Mouse (Mus musculus) left cerebral cortex, postnatal 36 days (tissue): Measurements from ENCODE around the gene Imp4. TPM values are rescaled to one million over a fixed set of nuclear protein-coding genes. Genes with fewer than 3 reads are reported as not detected.
"Not testable (repeated sequence)": the region's sequence is repeated elsewhere in the genome, so short reads cannot be mapped to it uniquely, and the experiment has no call there.

Experiments used
- DNase-seq, 2 experiments: peaks; one replicate each; pipeline ENCODE4 v3.0.0; 2021 to 2022; ENCODE audit warnings: low spot score in 2 of 2, mixed read lengths in 1 of 2
- intact Hi-C: fragments of 180-260 bp; cut with DNase I; formaldehyde crosslinking; loops from one replicate; pipeline ENCODE4 v1.15.1; 2025
- total RNA-seq, 2 experiments: library from RNA; stranded (reverse); gene quantifications; 2 replicates each; pipeline ENCODE4 v1.2.3; 2021

Imp4 gene
- 10 to 100 TPM; 29.7 to 35.1 TPM for total RNA-seq

GRCm38 (mm10) chr1:34439215-34439960 is at the start of gene Imp4, which contains the start of gene Ccdc115:
TSS of gene Imp4 (plus strand) at chr1:34439851.
TSS of gene Ccdc115 (minus strand) at chr1:34439672.
- DNase-seq: peak; percentile 94
- intact Hi-C loops: loop anchor here (10.0 kb wide), 2 partner anchors 145 to 225 kb away; no protein-coding TSS in a partner anchor

GRCm38 (mm10) chr1:34396321-34396720 is 43.3 kb upstream of the Imp4 start:
- no peak for DNase-seq
- intact Hi-C loops: no loop called here

- DNase-seq: no peak
- intact Hi-C loops: no loop called here
Measured at GRCm38 (mm10) chr1:34399182-34399953, 40.3 kb upstream of the Imp4 start.

- intact Hi-C loops: no loop called here
- no peak for DNase-seq
Measured at GRCm38 (mm10) chr1:34428466-34428865, 11.2 kb upstream of the Imp4 start.

DNA sequence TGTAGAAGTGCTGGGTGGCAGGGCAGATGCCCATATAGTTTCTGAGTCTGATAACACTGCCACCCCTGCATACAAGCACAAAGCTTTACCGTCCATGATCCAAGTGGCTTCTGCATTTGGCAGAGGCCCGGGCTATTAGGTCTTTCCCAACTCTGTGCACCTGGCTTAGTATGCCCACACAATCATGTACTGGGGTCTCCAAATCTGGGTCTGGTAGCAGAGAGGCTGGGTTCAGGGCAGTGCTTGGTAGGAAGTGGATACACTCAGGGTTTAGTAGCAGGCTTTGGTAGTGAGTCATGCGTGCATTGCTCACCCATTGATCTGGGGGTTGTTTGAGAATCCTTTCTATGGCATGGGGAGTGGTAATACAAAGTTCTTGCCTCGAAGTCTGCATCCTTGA is 10.4 kb upstream of the Imp4 start:
- intact Hi-C loops: no loop called here
- no peak for DNase-seq

GRCm38 (mm10) chr1:34430981-34431380 is 8.7 kb upstream of the Imp4 start:
- intact Hi-C loops: loop anchor here (10.0 kb wide), 2 partner anchors 136 to 216 kb away; no protein-coding TSS in a partner anchor

GRCm38 (mm10) chr1:34431431-34431830 is 8.2 kb upstream of the Imp4 start:
- DNase-seq: no peak
- intact Hi-C loops: loop anchor here (10.0 kb wide), 2 partner anchors 137 to 217 kb away; no protein-coding TSS in a partner anchor

More at GRCm38 (mm10) chr1:34430981-34431380, 8.7 kb upstream of the Imp4 start:
- DNase-seq: no peak

DNA sequence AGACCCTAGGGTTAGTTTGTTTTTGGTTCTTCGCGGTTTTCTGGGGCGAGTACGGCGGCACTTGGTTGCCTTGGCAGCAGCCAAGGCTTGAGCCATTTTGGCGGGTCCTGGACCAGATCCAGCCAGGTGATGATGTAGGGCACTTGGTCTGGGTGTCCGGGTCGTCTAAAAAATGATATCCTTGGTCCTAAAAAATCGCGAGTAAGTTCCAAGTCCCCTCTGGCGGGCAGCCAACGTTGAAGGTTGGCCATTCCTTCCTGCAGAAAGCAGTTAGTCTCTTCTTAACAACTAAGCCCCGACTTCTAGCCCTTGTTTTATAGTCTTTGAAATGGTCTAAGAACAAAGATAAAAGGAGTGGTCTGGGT is 7.3 kb upstream of the Imp4 start:
- intact Hi-C loops: loop anchor here (10.0 kb wide), 2 partner anchors 138 to 218 kb away; no protein-coding TSS in a partner anchor
- no peak for DNase-seq

- intact Hi-C loops: loop anchor here (10.0 kb wide), 2 partner anchors 138 to 218 kb away; no protein-coding TSS in a partner anchor
- peak; percentile 38 to 48 for DNase-seq
Measured at GRCm38 (mm10) chr1:34432776-34433481, 6.7 kb upstream of the Imp4 start.

DNA sequence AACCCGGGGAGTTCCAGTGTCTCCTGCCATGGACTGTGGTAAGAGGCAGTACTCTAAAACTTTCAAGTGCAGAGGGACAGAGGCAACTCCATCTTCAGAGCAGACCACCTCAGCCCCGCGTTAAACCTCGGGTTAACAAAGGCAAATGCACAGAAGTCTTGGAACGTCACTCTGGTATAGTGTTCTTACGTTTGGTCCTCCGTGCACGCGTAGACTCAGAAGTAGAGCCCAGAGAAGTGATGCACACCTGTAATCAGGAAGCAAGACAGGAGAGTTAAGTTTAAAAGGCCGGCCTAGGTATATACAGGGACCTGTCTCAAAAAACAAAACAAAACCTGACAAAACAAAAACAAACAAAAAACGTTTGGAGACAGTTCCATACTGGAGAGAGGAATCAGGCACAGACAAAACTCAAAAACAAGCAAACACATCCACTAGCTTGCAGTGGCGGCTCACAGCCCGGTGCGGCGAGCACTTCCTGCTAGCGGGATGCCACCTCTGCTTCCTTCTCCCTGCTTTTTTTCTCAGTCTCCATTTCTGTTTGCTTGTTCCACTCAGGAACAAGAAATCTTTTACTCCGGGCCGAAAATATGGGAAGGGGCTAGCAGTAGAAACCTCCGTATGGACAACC is 5.6 kb upstream of the Imp4 start:
- DNase-seq: peak in 1 of 2 experiments; percentile 20
- intact Hi-C loops: loop anchor here (10.0 kb wide), 2 partner anchors 139 to 219 kb away; no protein-coding TSS in a partner anchor

GRCm38 (mm10) chr1:34434660-34435160 is 4.9 kb upstream of the Imp4 start:
- peak; percentile 92 for DNase-seq
- intact Hi-C loops: loop anchor here (10.0 kb wide), 2 partner anchors 140 to 220 kb away; no protein-coding TSS in a partner anchor

DNA sequence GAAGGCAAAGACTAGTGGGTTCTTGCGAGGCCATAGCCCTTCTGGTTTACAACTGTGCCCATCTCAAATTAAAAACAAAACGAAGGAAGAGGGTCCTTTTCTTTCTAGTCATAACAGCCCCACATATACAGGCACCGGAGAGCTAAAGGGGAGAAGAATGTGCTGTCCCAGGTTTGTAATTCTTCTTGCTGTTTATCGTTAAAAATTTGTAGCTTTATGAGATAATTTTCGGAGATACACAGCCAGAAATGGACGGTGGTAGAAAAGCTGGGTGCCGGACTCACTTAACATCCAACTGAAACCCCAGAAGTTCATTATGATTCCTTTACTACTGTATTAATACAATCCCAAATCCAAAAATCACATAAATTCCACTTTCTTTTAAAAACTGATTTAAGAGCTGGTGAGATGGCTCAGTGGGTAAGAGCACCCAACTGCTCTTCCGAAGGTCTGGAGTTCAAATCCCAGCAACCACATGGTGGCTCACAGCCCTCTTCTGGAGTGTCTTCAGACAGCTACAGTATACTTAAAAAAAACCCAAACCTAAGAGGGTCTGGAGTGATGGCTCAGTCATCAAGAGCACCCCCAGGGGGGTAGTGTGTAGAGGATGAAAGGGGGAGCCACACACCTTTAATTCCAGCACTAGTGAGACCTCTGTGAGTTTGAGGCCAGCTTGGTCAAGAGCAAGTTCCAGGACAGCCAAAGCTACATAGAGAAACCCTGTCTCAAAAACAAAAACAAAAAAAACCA is 4.1 kb upstream of the Imp4 start:
- no peak for DNase-seq
- intact Hi-C loops: loop anchor here (10.0 kb wide), 2 partner anchors 141 to 221 kb away; no protein-coding TSS in a partner anchor

DNA sequence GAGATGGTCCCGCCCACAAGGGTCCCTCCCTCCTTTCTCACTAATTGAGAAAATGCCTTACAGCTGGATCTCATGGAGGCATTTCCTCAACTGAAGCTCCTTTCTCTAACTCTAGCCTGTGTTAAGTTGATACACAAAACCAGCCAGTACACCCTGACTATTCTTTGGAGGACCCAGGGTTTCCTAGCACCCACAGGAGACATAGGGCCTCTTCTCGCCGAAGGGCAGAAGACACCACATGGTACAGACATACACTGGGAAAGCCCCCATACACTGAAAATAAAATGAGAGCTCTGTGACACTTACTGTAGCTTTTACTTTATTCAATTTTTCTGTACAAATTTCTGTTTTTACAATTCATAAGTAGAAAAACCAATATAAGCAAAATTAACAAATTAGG is 3.3 kb upstream of the Imp4 start:
- intact Hi-C loops: loop anchor here (10.0 kb wide), 2 partner anchors 142 to 222 kb away; no protein-coding TSS in a partner anchor
- DNase-seq: no peak

GRCm38 (mm10) chr1:34437366-34437765 is 2.3 kb upstream of the Imp4 start:
- DNase-seq: not testable (repeated sequence)
- intact Hi-C loops: loop anchor here (10.0 kb wide), 2 partner anchors 143 to 223 kb away; no protein-coding TSS in a partner anchor

GRCm38 (mm10) chr1:34438381-34439051 is 1.1 kb upstream of the Imp4 start:
- DNase-seq: no peak
- intact Hi-C loops: loop anchor here (10.0 kb wide), 2 partner anchors 144 to 224 kb away; no protein-coding TSS in a partner anchor

DNA sequence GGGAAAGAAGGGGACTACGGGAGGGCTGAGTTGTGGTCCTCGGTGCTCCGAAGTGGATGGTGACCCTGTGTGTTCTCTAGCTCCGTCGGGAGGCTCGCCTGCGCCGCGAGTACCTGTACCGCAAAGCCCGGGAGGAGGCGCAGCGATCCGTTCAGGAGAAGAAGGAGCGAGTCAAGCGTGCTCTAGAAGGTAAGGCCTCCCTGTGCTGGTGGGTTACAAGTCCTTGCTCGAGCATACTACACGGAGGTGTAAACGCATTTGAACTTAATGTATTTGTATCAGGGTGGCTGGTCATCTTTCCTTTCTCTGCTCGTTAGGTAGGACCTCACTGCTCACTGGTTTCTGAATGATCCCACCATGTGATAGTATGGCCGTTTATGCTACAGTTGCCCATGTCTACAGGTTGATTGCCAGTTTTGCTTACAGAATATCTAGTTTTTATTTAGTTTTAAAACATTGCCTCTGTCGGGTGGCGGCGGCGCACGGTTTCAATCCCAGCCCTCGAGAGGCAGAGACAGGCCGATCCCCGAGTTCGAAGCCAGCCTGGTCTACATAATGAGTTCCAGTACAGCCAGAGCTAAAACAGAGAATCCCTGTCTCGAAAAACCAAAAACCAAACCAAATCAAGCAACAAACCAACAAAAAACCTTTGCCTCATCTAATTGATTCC is 445 bp downstream of the Imp4 start:
- intact Hi-C loops: loop anchor here (10.0 kb wide), 2 partner anchors 145 to 225 kb away; no protein-coding TSS in a partner anchor
- DNase-seq: no peak

DNA sequence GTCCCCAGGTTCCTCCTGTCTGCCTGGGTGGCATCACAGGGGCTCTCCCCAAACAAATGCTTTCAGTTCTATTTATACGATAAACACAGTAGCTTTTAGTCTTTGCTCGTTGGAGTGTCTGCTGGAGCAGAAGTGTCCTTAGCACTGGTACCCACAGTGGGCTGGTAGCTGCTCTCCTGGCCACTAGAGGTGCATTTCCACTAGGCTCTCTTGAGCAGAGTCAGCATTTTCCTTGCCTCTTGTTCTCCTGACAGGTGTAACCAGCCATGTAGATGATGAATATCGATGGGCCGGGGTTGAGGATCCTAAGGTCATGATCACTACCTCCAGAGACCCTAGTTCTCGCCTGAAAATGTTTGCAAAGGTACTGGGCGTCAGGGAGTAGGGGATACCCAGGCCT is 3.5 kb downstream of the Imp4 start:
- intact Hi-C loops: no loop called here
- DNase-seq: no peak
